Mouse (Mus musculus) cerebellum, postnatal 14 days (tissue): Measurements from ENCODE around the gene Parvg.

ENCODE experiments used
- DNase-seq, 2 experiments: peaks; one replicate each; pipeline ENCODE4 v3.0.0; 2021; ENCODE audit warnings: mixed read lengths in 2 of 2

Gene Parvg

GRCm38 (mm10) chr15:84351915-84352844 is 28.4 kb downstream of the Parvg start:
- peak; percentile 69 to 86 for DNase-seq

- DNase-seq, result no peak
Observed at GRCm38 (mm10) chr15:84355081-84355480, 31.3 kb downstream of the Parvg start.

- peak; percentile 24 to 32 for DNase-seq
Observed at GRCm38 (mm10) chr15:84364746-84365145, 40.9 kb downstream of the Parvg start.

- peak in 1 of 2 experiments; percentile 18 for DNase-seq
Observed at GRCm38 (mm10) chr15:84365675-84366381, 42.0 kb downstream of the Parvg start.

DNA sequence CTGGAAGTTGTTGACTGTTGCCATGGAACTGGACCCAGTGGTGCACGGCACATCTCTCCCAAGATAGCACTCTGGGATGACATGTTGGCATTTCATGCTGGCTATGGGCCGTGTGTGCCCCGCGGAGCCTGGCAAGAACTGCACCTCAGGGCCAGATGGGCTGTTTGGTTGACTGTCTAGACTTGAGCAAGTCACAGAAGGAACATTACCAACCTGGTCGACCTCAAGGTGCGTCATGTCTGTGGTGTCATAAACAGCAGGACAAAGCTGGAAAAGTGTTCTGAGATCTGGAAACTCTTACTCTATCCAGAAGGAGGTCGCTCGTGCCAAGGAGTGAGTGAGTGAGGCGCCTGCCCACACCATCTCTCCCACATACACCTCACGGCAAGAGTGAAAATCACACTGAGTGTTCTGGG is 42.8 kb downstream of the Parvg start:
- peak; percentile 89 to 91 for DNase-seq

DNA sequence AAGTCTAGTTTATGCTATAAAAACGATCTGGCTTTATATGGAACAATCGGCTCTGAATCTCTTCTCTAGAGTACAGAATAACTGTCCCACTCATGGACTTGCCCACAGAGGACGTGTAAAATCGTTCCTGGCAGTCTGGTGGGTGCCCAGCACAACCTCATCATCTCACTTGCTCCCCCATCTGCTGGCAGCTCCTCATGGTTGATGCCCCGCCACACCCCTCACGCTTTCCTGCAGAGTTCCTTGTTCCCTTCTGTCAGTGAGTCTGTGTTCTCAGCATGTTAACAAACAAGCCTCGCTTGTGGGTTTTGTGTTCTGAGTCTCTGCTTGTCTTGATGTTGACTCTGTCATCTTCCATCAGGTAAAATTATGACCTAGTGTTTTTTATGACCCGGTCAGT is 43.6 kb downstream of the Parvg start:
- peak in 1 of 2 experiments; percentile 36 for DNase-seq

- no peak for DNase-seq
Observed at GRCm38 (mm10) chr15:84372801-84373200, 49.0 kb downstream of the Parvg start.

- no peak for DNase-seq
Observed at GRCm38 (mm10) chr15:84378734-84379133, 54.9 kb downstream of the Parvg start.

DNA sequence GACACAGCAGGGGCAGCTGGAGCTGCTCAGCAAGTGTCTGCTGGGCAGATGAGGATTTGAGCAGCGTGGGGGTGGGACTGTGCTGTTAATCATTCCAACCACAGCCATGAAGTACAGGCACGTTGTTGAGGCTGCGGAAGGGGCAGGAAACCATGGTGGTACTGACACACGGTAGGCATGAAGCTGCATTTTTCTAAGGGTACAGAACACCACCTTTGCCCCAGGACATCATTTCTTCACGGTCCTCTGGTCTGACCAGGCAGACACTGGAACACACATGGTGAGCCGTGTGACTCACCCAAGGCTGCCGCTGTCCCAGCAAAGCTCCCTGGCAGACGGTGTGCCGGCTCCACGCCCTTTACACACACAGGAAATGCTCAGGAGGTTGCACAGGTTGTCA is 56.4 kb downstream of the Parvg start:
- no peak for DNase-seq

DNA sequence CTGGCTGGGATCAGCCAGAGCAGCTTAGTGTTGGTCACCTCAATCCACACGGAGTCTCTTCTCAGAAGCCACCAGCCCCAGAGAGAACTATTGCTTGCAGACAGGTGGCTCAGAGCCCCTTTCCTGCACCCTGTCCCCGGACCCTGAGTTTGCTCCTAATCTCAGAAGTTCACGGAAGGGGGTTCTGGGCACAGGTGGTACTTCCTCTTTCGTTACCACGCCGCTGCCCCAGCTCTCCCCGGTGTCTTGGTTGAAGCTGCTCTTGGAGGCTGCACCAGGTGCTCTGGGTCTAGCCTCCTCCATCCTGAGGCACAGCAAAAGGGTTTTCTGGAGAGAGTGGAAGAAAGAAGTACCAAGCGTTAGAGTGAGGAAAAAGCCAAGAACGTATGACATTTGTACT is 60.2 kb downstream of the Parvg start:
- DNase-seq, result no peak

DNA sequence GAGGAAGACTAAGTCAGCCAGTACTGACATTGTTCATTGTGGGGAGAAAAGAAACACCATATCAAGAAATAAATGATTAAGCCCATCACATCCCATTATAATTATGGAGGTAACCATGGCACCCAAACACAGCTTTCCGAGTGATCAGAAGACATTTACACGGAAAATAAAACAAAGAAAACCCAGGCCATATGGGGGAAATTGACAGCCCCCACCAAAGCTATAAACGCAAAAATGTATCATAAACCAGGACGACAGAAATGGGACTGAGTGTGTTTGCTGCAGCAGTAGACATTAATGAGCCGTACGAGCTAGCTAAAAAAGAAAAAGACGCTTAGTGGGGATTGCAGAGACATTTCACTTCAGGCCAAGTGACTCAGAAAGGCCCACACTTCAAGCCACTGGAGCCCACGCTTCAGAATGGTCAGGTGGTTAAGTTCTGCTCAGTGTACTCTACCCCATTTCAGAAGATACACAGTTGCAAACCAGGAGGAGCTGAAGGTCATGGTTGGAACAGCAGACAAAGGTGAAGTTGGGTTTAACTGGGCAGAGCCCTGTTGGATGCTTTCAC is 62.3 kb downstream of the Parvg start:
- DNase-seq, result no peak

- DNase-seq, result no peak
Observed at GRCm38 (mm10) chr15:84388698-84389131, 64.9 kb downstream of the Parvg start.

DNA sequence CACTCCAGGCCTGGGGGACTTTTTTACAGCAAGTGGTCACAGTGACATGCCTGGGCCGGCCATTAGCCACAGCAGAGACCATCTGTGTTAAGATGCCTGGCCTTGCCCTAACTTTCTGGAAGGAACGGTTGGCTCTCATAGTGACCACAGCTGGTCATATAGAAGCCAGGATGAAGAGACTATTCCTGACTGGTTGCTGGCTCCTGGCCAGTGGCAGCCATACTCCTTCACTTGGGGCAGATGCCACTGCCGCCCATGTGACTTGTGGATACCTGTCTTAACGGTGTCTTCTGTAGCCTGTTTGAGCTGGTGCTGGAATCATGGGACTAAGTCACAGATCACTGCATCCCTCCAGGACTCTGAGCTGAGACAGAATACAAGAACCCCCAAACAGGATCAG is 68.3 kb downstream of the Parvg start:
- DNase-seq, result peak in 1 of 2 experiments; percentile 57
